Mouse (Mus musculus) midbrain, embryonic 10.5 days (tissue): Measurements from ENCODE around the gene Drap1. TPM values are rescaled to one million over a fixed set of nuclear protein-coding genes. Genes with fewer than 3 reads are reported as not detected.
"Not testable (repeated sequence)": the region's sequence is repeated elsewhere in the genome, so short reads cannot be mapped to it uniquely, and the experiment has no call there.

Source experiments
- DNase-seq: peaks from one replicate; pipeline ENCODE4 v3.0.0-alpha.2; 2017; ENCODE audit warnings: low spot score
- H3K27ac ChIP-seq: fragments of 300-500 bp; sonication (generic); replicated peaks from 2 replicates; pipeline ENCODE4 v1.5.1; 2016; ENCODE audit warnings: mild to moderate bottlenecking
- H3K27me3 ChIP-seq: fragments of 300-500 bp; sonication (generic); 2 replicates; pipeline ENCODE4 v1.6.1; 2016; ENCODE audit warnings: low read depth, mild to moderate bottlenecking; ENCODE audit not compliant: poor library complexity, severe bottlenecking
- H3K36me3 ChIP-seq: fragments of 300-500 bp; sonication (generic); 2 replicates; pipeline ENCODE4 v1.6.1; 2016; ENCODE audit warnings: mild to moderate bottlenecking, moderate library complexity
- H3K4me1 ChIP-seq: fragments of 300-500 bp; sonication (generic); 2 replicates; pipeline ENCODE4 v1.6.1; 2016
- H3K4me3 ChIP-seq: fragments of 300-500 bp; sonication (generic); 2 replicates; pipeline ENCODE4 v1.5.1; 2016; ENCODE audit warnings: mild to moderate bottlenecking, moderate library complexity
- H3K9me3 ChIP-seq: fragments of 300-500 bp; sonication (generic); replicated peaks from 2 replicates; pipeline ENCODE4 v1.6.1; 2016; ENCODE audit warnings: mild to moderate bottlenecking
- WGBS: fragments of 180-500 bp; shearing (Covaris S2); methylation state at CpG from one replicate; pipeline ENCODE4 v1.1.7; 2016; 5-methylcytosine and 5-hydroxymethylcytosine counted together
- polyA plus RNA-seq: library from polyadenylated mRNA; unstranded; fragments of >200 nt; fragmentation: Nextera tagmentation; extraction: Ambion mirVana; gene quantifications from 2 replicates; pipeline ENCODE4 v1.2.1, GENCODE M21; 2016

The Drap1 gene
- polyA plus RNA-seq, 1 experiment from 2014 or later: 221 TPM

GRCm38 (mm10) chr19:5408057-5409001, 16.4 kb downstream of the Drap1 start:
- Histone ChIP-seq H3K36me3 (0 out of 2 replicates have a peak, but pooled peaks cover 4% of the 10 kb centered on the region), H3K9me3 (no peaks in the 10 kb centered on the region), H3K4me3 (peak overlapping the region; percentile 61; the same call in 1 of the 2 replicates), H3K27ac (no peak overlapping the region), H3K27me3 (no peaks in the 10 kb centered on the region), H3K4me1 (peaks cover 22% of the 10 kb centered on the region)
- 91% methylated on average over 13 of the region's 13 CpGs for WGBS
- no peak for DNase-seq

GRCm38 (mm10) chr19:5407133-5407532, 17.6 kb downstream of the Drap1 start:
- WGBS: 22% methylated on average over 7 of the region's 7 CpGs

GRCm38 (mm10) chr19:5406531-5407126, 18.1 kb downstream of the Drap1 start:
- Histone ChIP-seq H3K27ac (peak overlapping the region; percentile 87), H3K4me3 (peak overlapping the region; percentile 61), H3K4me1 (peaks cover 19% of the 10 kb centered on the region)
- peak; percentile 62 for DNase-seq
- not testable (repeated sequence) for H3K9me3 ChIP-seq, H3K27me3 ChIP-seq, H3K36me3 ChIP-seq
- 15% methylated on average over 25 of the region's 25 CpGs for WGBS

More at GRCm38 (mm10) chr19:5407133-5407532, 17.6 kb downstream of the Drap1 start:
- no peaks in the 10 kb centered on the region for H3K9me3 ChIP-seq
- 0 out of 2 replicates have a peak, but pooled peaks cover 4% of the 10 kb centered on the region for H3K36me3 ChIP-seq
- no peaks in the 10 kb centered on the region for H3K27me3 ChIP-seq
- peak overlapping the region; percentile 61 for H3K4me3 ChIP-seq
- peaks cover 22% of the 10 kb centered on the region for H3K4me1 ChIP-seq
- peak; percentile 62 for DNase-seq
- H3K27ac ChIP-seq: peak overlapping the region; percentile 87

- Histone ChIP-seq H3K36me3 (0 out of 2 replicates have a peak, but pooled peaks cover 4% of the 10 kb centered on the region), H3K27ac (peak overlapping the region; percentile 81), H3K4me3 (peak overlapping the region; percentile 52), H3K9me3 (no peaks in the 10 kb centered on the region), H3K4me1 (peaks cover 18% of the 10 kb centered on the region), H3K27me3 (no peaks in the 10 kb centered on the region)
- WGBS: 28% methylated on average over 7 of the region's 7 CpGs
- no peak for DNase-seq
Observed at GRCm38 (mm10) chr19:5405924-5406323, 18.9 kb downstream of the Drap1 start.

GRCm38 (mm10) chr19:5402293-5402692, 22.5 kb downstream of the Drap1 start, which contains the start of gene Tsga10ip:
Gene Tsga10ip (minus strand): TSS chr19:5402526.
- H3K27me3 ChIP-seq: no peaks in the 10 kb centered on the region
- 74% methylated on average over 8 of the region's 8 CpGs for WGBS
- no peaks in the 10 kb centered on the region for H3K9me3 ChIP-seq
- no peak within 1 kb of the TSS for H3K27ac ChIP-seq
- H3K36me3 ChIP-seq: no peaks in the 10 kb centered on the region
- H3K4me1 ChIP-seq: peaks cover 12% of the 10 kb centered on the region
- H3K4me3 ChIP-seq: no peak within 1 kb of the TSS
- no peak for DNase-seq

- H3K36me3 ChIP-seq, H3K27me3 ChIP-seq, H3K4me1 ChIP-seq, H3K4me3 ChIP-seq, DNase-seq, H3K27ac ChIP-seq, H3K9me3 ChIP-seq: not testable (repeated sequence)
- 76% methylated on average over 4 of the region's 4 CpGs for WGBS
Observed at GRCm38 (mm10) chr19:5401073-5401472, 23.7 kb downstream of the Drap1 start.

- DNase-seq: no peak
- H3K4me1 ChIP-seq: peaks cover 10% of the 10 kb centered on the region
- no peaks in the 10 kb centered on the region for H3K36me3 ChIP-seq
- H3K27me3 ChIP-seq: no peaks in the 10 kb centered on the region
- H3K9me3 ChIP-seq: no peaks in the 10 kb centered on the region
- H3K27ac ChIP-seq: no peak overlapping the region
- H3K4me3 ChIP-seq: no peak overlapping the region
- WGBS: 72% methylated on average over 4 of the region's 4 CpGs
Observed at GRCm38 (mm10) chr19:5395371-5395770, 29.4 kb downstream of the Drap1 start.

- Histone ChIP-seq H3K27ac (no peak overlapping the region), H3K9me3 (no peaks in the 10 kb centered on the region), H3K4me3 (no peak overlapping the region), H3K4me1 (peaks cover 22% of the 10 kb centered on the region), H3K27me3 (no peaks in the 10 kb centered on the region), H3K36me3 (no peaks in the 10 kb centered on the region)
- no peak for DNase-seq
- whole genome bisulfite sequencing: 57% methylated on average over 10 of the region's 10 CpGs
Observed at GRCm38 (mm10) chr19:5394168-5394567, 30.6 kb downstream of the Drap1 start.

- Histone ChIP-seq H3K27ac (no peak overlapping the region), H3K27me3 (no peaks in the 10 kb centered on the region), H3K4me1 (peaks cover 25% of the 10 kb centered on the region), H3K9me3 (no peaks in the 10 kb centered on the region), H3K4me3 (no peak overlapping the region), H3K36me3 (no peaks in the 10 kb centered on the region)
- 83% methylated on average over 4 of the region's 4 CpGs for WGBS
- no peak for DNase-seq
Observed at GRCm38 (mm10) chr19:5392892-5393291, 31.9 kb downstream of the Drap1 start.

GRCm38 (mm10) chr19:5390416-5390815, 34.4 kb downstream of the Drap1 start:
- no peak overlapping the region for H3K27ac ChIP-seq
- 85% methylated on average over 8 of the region's 8 CpGs for WGBS

GRCm38 (mm10) chr19:5389647-5390046, 35.1 kb downstream of the Drap1 start:
- H3K36me3 ChIP-seq: peaks cover 20% of the 10 kb centered on the region
- no peaks in the 10 kb centered on the region for H3K9me3 ChIP-seq
- H3K27me3 ChIP-seq: no peaks in the 10 kb centered on the region
- 52% methylated on average over 12 of the region's 12 CpGs for WGBS
- H3K4me1 ChIP-seq: peaks cover 41% of the 10 kb centered on the region
- peak overlapping the region; percentile 100 for H3K4me3 ChIP-seq
- no peak for DNase-seq
- H3K27ac ChIP-seq: peak overlapping the region; percentile 90

More at GRCm38 (mm10) chr19:5390416-5390815, 34.4 kb downstream of the Drap1 start:
- H3K9me3 ChIP-seq: no peaks in the 10 kb centered on the region
- peaks cover 41% of the 10 kb centered on the region for H3K4me1 ChIP-seq
- peaks cover 12% of the 10 kb centered on the region for H3K36me3 ChIP-seq
- no peak for DNase-seq
- H3K4me3 ChIP-seq: peak overlapping the region; percentile 100
- H3K27me3 ChIP-seq: no peaks in the 10 kb centered on the region

- Histone ChIP-seq H3K27ac (peak within 1 kb of the TSS; percentile 90), H3K9me3 (no peaks in the 10 kb centered on the region), H3K4me1 (peaks cover 41% of the 10 kb centered on the region), H3K27me3 (no peaks in the 10 kb centered on the region), H3K36me3 (peaks cover 29% of the 10 kb centered on the region), H3K4me3 (peak within 1 kb of the TSS; percentile 100)
- WGBS: 2% methylated on average over 43 of the region's 43 CpGs
- peak; percentile 95 for DNase-seq
Observed at GRCm38 (mm10) chr19:5388588-5389242, 36.1 kb downstream of the Drap1 start, which contains the start of gene Sart1. Gene Sart1 (minus strand): TSS chr19:5388703.
